Mouse (Mus musculus) embryonic facial prominence, embryonic 11.5 days (tissue): ENCODE results near the gene Glt28d2. TPM values are rescaled to one million over a fixed set of nuclear protein-coding genes. Genes with fewer than 3 reads are reported as not detected.

ENCODE experiments used
- ATAC-seq: fragments of 200-750 bp; cut with Nextera tagmentation; replicated peaks from 2 replicates; pipeline ENCODE4 v1.8.0; 2017; ENCODE audit warnings: low read depth; ENCODE audit not compliant: insufficient number of reproducible peaks, low FRiP score, low TSS enrichment
- DNase-seq: peaks from one replicate; pipeline ENCODE4 v3.0.0-alpha.2; 2015; ENCODE audit warnings: low spot score
- H3K27ac ChIP-seq: fragments of 300-500 bp; sonication (generic); replicated peaks from 2 replicates; pipeline ENCODE4 v1.5.1; 2014; ENCODE audit warnings: mild to moderate bottlenecking, low read depth, low read length, control low read depth
- H3K27me3 ChIP-seq: fragments of 300-500 bp; sonication (generic); 2 replicates; pipeline ENCODE4 v1.6.1; 2014; ENCODE audit warnings: mild to moderate bottlenecking, low read length, moderate library complexity, mixed read lengths; ENCODE audit not compliant: control insufficient read depth, insufficient read depth
- H3K36me3 ChIP-seq: fragments of 300-500 bp; sonication (generic); replicated peaks from 2 replicates; pipeline ENCODE4 v1.6.1; 2014; ENCODE audit warnings: low read depth, mild to moderate bottlenecking, low read length, moderate library complexity, mixed read lengths; ENCODE audit not compliant: control insufficient read depth, insufficient read depth
- H3K4me1 ChIP-seq: fragments of 300-500 bp; sonication (generic); 2 replicates; pipeline ENCODE4 v1.6.1; 2014; ENCODE audit warnings: low read length, mixed read lengths; ENCODE audit not compliant: control insufficient read depth, insufficient read depth
- H3K4me2 ChIP-seq: fragments of 300-500 bp; sonication (generic); 2 replicates; pipeline ENCODE4 v1.6.1; 2014; ENCODE audit warnings: low read depth, mild to moderate bottlenecking, control low read depth, low read length, moderate library complexity
- H3K4me3 ChIP-seq: fragments of 300-500 bp; sonication (generic); 2 replicates; pipeline ENCODE4 v1.5.1; 2014; ENCODE audit warnings: low read depth, low read length, control low read depth
- H3K9ac ChIP-seq: fragments of 300-500 bp; sonication (generic); replicated peaks from 2 replicates; pipeline ENCODE4 v1.6.1; 2014; ENCODE audit warnings: mild to moderate bottlenecking, control low read depth, low read length
- H3K9me3 ChIP-seq: fragments of 300-500 bp; sonication (generic); replicated peaks from 2 replicates; pipeline ENCODE4 v1.6.1; 2016; ENCODE audit warnings: mild to moderate bottlenecking, low read length, inconsistent platforms, mixed read lengths; ENCODE audit not compliant: control insufficient read depth
- WGBS: fragments of 180-500 bp; shearing (Covaris S2); extraction: QIAGEN DNeasy Blood & Tissue Kit; methylation state at CpG from one replicate; pipeline ENCODE4 v1.1.7; 2014; 5-methylcytosine and 5-hydroxymethylcytosine counted together
- polyA plus RNA-seq: library from polyadenylated mRNA; unstranded; fragments of >200 nt; fragmentation: Nextera tagmentation; extraction: Ambion mirVana; gene quantifications from 2 replicates; pipeline ENCODE4 v1.2.1, GENCODE M21; 2014

Glt28d2 gene
- polyA plus RNA-seq, 1 experiment from 2014 or later = 0.94 TPM

GRCm38 (mm10) chr3:85833627-85834026 lies 53.7 kb downstream of the Glt28d2 start:
- H3K9me3 ChIP-seq = no peaks in the 10 kb centered on the region
- H3K36me3 ChIP-seq = no peaks in the 10 kb centered on the region
- H3K4me2 ChIP-seq = no peak overlapping the region
- no peak for DNase-seq
- H3K4me1 ChIP-seq = no peaks in the 10 kb centered on the region
- WGBS = 87% methylated on average over 1 of the region's 1 CpGs
- no peak overlapping the region for H3K4me3 ChIP-seq
- ATAC-seq = no peak
- no peak overlapping the region for H3K9ac ChIP-seq
- H3K27me3 ChIP-seq = no peaks in the 10 kb centered on the region
- no peak overlapping the region for H3K27ac ChIP-seq

- H3K4me2 ChIP-seq = no peak overlapping the region
- H3K27ac ChIP-seq = no peak overlapping the region
- H3K4me1 ChIP-seq = no peaks in the 10 kb centered on the region
- H3K9me3 ChIP-seq = no peaks in the 10 kb centered on the region
- H3K4me3 ChIP-seq = no peak overlapping the region
- H3K36me3 ChIP-seq = no peaks in the 10 kb centered on the region
- WGBS = 85% methylated on average over 10 of the region's 10 CpGs
- DNase-seq (no peak), ATAC-seq (no peak)
- no peak overlapping the region for H3K9ac ChIP-seq
- no peaks in the 10 kb centered on the region for H3K27me3 ChIP-seq
These were observed 54.7 kb downstream of the Glt28d2 start for GRCm38 (mm10) chr3:85832490-85833155.

GRCm38 (mm10) chr3:85831785-85832184 lies 55.5 kb downstream of the Glt28d2 start:
- DNase-seq (no peak), ATAC-seq (no peak)
- H3K27me3 ChIP-seq = no peaks in the 10 kb centered on the region
- H3K9me3 ChIP-seq = no peaks in the 10 kb centered on the region
- no peak overlapping the region for H3K4me3 ChIP-seq
- H3K4me1 ChIP-seq = no peaks in the 10 kb centered on the region
- no peak overlapping the region for H3K27ac ChIP-seq
- H3K4me2 ChIP-seq = no peak overlapping the region
- WGBS = 83% methylated on average over 1 of the region's 1 CpGs
- H3K9ac ChIP-seq = no peak overlapping the region
- H3K36me3 ChIP-seq = no peaks in the 10 kb centered on the region

- Histone ChIP-seq H3K4me3 (no peak overlapping the region), H3K36me3 (no peaks in the 10 kb centered on the region), H3K4me1 (no peaks in the 10 kb centered on the region), H3K27ac (no peak overlapping the region), H3K4me2 (no peak overlapping the region), H3K9ac (no peak overlapping the region), H3K27me3 (no peaks in the 10 kb centered on the region), H3K9me3 (no peaks in the 10 kb centered on the region)
- WGBS = 69% methylated on average over 4 of the region's 4 CpGs
- ATAC-seq (no peak), DNase-seq (no peak)
These were observed 58.3 kb downstream of the Glt28d2 start for GRCm38 (mm10) chr3:85829047-85829446.

GRCm38 (mm10) chr3:85827815-85828214 lies 59.5 kb downstream of the Glt28d2 start:
- no peak overlapping the region for H3K4me2 ChIP-seq
- DNase-seq = no peak
- no peaks in the 10 kb centered on the region for H3K9me3 ChIP-seq
- no peak overlapping the region for H3K27ac ChIP-seq
- no peaks in the 10 kb centered on the region for H3K36me3 ChIP-seq
- no peak for ATAC-seq
- no peak overlapping the region for H3K4me3 ChIP-seq
- no peaks in the 10 kb centered on the region for H3K4me1 ChIP-seq
- no peak overlapping the region for H3K9ac ChIP-seq
- 80% methylated on average over 6 of the region's 6 CpGs for WGBS
- H3K27me3 ChIP-seq = no peaks in the 10 kb centered on the region

GRCm38 (mm10) chr3:85827283-85827682 lies 60.0 kb downstream of the Glt28d2 start:
- Histone ChIP-seq H3K4me3 (no peak overlapping the region), H3K27me3 (no peaks in the 10 kb centered on the region), H3K4me1 (no peaks in the 10 kb centered on the region), H3K36me3 (no peaks in the 10 kb centered on the region), H3K9ac (no peak overlapping the region), H3K9me3 (no peaks in the 10 kb centered on the region), H3K27ac (no peak overlapping the region), H3K4me2 (no peak overlapping the region)
- 79% methylated on average over 4 of the region's 4 CpGs for WGBS
- ATAC-seq = no peak
- DNase-seq = no peak

GRCm38 (mm10) chr3:85820839-85821548 lies 66.3 kb downstream of the Glt28d2 start:
- DNase-seq (no peak), ATAC-seq (no peak)
- WGBS = 75% methylated on average over 15 of the region's 15 CpGs
- H3K9ac ChIP-seq = no peak overlapping the region
- H3K4me2 ChIP-seq = no peak overlapping the region
- no peaks in the 10 kb centered on the region for H3K27me3 ChIP-seq
- no peak overlapping the region for H3K4me3 ChIP-seq
- H3K27ac ChIP-seq = no peak overlapping the region
- H3K9me3 ChIP-seq = no peaks in the 10 kb centered on the region
- no peaks in the 10 kb centered on the region for H3K4me1 ChIP-seq
- H3K36me3 ChIP-seq = no peaks in the 10 kb centered on the region
